Mouse (Mus musculus): ENCODE results near the gene Ywhag. TPM values are rescaled to one million over a fixed set of nuclear protein-coding genes. Genes with fewer than 3 reads are reported as not detected.
A peak's percentile ranks its signal among the peaks of the same experiment; 100 is the strongest.

Gene Ywhag
- polyA plus RNA-seq, 1 experiment from 2014 or later, result 202 TPM

- Histone ChIP-seq H3K4me2 (ENCODE audit: low read depth, low read length) (no peak overlapping the region), H3K4me1 (ENCODE audit: control insufficient read depth, insufficient read depth, low read length) (peaks cover 46% of the 10 kb centered on the region), H3K27me3 (ENCODE audit: control insufficient read depth, insufficient read depth, low read length) (no peaks in the 10 kb centered on the region), H3K9ac (ENCODE audit: low read length) (no peak overlapping the region), H3K36me3 (ENCODE audit: control insufficient read depth, insufficient read depth) (peaks cover 26% of the 10 kb centered on the region), H3K9me3 (replicated peaks; ENCODE audit: control insufficient read depth, low read length) (no peaks in the 10 kb centered on the region), H3K4me3 (ENCODE audit: low read length) (no peak overlapping the region), H3K27ac (ENCODE audit: low read length) (no peak overlapping the region)
- WGBS, result 79% methylated on average over 11 of the region's 11 CpGs
- ATAC-seq (replicated peaks; ENCODE audit: extremely low read depth, insufficient read depth, low FRiP score), result no peak
Observed at GRCm38 (mm10) chr5:135911633-135912220, 22.7 kb downstream of the Ywhag start.

- Histone ChIP-seq H3K4me3 (ENCODE audit: low read length) (no peak overlapping the region), H3K4me1 (ENCODE audit: control insufficient read depth, insufficient read depth, low read length) (peaks cover 45% of the 10 kb centered on the region), H3K27ac (ENCODE audit: low read length) (no peak overlapping the region), H3K27me3 (ENCODE audit: control insufficient read depth, insufficient read depth, low read length) (no peaks in the 10 kb centered on the region), H3K9me3 (replicated peaks; ENCODE audit: control insufficient read depth, low read length) (no peaks in the 10 kb centered on the region), H3K36me3 (ENCODE audit: control insufficient read depth, insufficient read depth) (peaks cover 26% of the 10 kb centered on the region), H3K4me2 (ENCODE audit: low read depth, low read length) (no peak overlapping the region), H3K9ac (ENCODE audit: low read length) (no peak overlapping the region)
- no peak for ATAC-seq (replicated peaks; ENCODE audit: extremely low read depth, insufficient read depth, low FRiP score)
- 88% methylated on average over 25 of the region's 25 CpGs for WGBS
Observed at GRCm38 (mm10) chr5:135910813-135911212, 23.6 kb downstream of the Ywhag start.

- Histone ChIP-seq H3K27me3 (ENCODE audit: control insufficient read depth, insufficient read depth, low read length) (no peaks in the 10 kb centered on the region), H3K27ac (ENCODE audit: low read length) (no peak overlapping the region), H3K9me3 (replicated peaks; ENCODE audit: control insufficient read depth, low read length) (no peaks in the 10 kb centered on the region), H3K4me2 (ENCODE audit: low read depth, low read length) (no peak overlapping the region), H3K4me3 (ENCODE audit: low read length) (no peak overlapping the region), H3K4me1 (ENCODE audit: control insufficient read depth, insufficient read depth, low read length) (peaks cover 39% of the 10 kb centered on the region), H3K36me3 (ENCODE audit: control insufficient read depth, insufficient read depth) (peaks cover 26% of the 10 kb centered on the region), H3K9ac (ENCODE audit: low read length) (no peak overlapping the region)
- ATAC-seq (replicated peaks; ENCODE audit: extremely low read depth, insufficient read depth, low FRiP score), result no peak
- WGBS, result 83% methylated on average over 10 of the region's 10 CpGs
Observed at GRCm38 (mm10) chr5:135909646-135910045, 24.8 kb downstream of the Ywhag start.

- Histone ChIP-seq H3K9ac (ENCODE audit: low read length) (no peak overlapping the region), H3K4me3 (ENCODE audit: low read length) (no peak overlapping the region), H3K27ac (ENCODE audit: low read length) (no peak overlapping the region), H3K36me3 (ENCODE audit: control insufficient read depth, insufficient read depth) (peaks cover 26% of the 10 kb centered on the region), H3K4me2 (ENCODE audit: low read depth, low read length) (no peak overlapping the region), H3K27me3 (ENCODE audit: control insufficient read depth, insufficient read depth, low read length) (no peaks in the 10 kb centered on the region), H3K4me1 (ENCODE audit: control insufficient read depth, insufficient read depth, low read length) (peaks cover 34% of the 10 kb centered on the region), H3K9me3 (replicated peaks; ENCODE audit: control insufficient read depth, low read length) (no peaks in the 10 kb centered on the region)
- WGBS, result 89% methylated on average over 16 of the region's 16 CpGs
- no peak for ATAC-seq (replicated peaks; ENCODE audit: extremely low read depth, insufficient read depth, low FRiP score)
Observed at GRCm38 (mm10) chr5:135908989-135909388, 25.4 kb downstream of the Ywhag start.

GRCm38 (mm10) chr5:135908185-135908584, 26.2 kb downstream of the Ywhag start:
- H3K9me3 ChIP-seq (replicated peaks; ENCODE audit: control insufficient read depth, low read length), result no peaks in the 10 kb centered on the region
- H3K36me3 ChIP-seq (ENCODE audit: control insufficient read depth, insufficient read depth), result peaks cover 26% of the 10 kb centered on the region
- H3K4me1 ChIP-seq (ENCODE audit: control insufficient read depth, insufficient read depth, low read length), result peaks cover 26% of the 10 kb centered on the region
- H3K4me2 ChIP-seq (ENCODE audit: low read depth, low read length), result no peak overlapping the region
- no peak for ATAC-seq (replicated peaks; ENCODE audit: extremely low read depth, insufficient read depth, low FRiP score)
- H3K27me3 ChIP-seq (ENCODE audit: control insufficient read depth, insufficient read depth, low read length), result no peaks in the 10 kb centered on the region
- no peak overlapping the region for H3K4me3 ChIP-seq (ENCODE audit: low read length)
- H3K9ac ChIP-seq (ENCODE audit: low read length), result no peak overlapping the region
- no peak overlapping the region for H3K27ac ChIP-seq (ENCODE audit: low read length)
- WGBS, result 83% methylated on average over 12 of the region's 12 CpGs

GRCm38 (mm10) chr5:135907256-135907655, 27.2 kb downstream of the Ywhag start:
- no peak overlapping the region for H3K4me2 ChIP-seq (ENCODE audit: low read depth, low read length)
- peaks cover 26% of the 10 kb centered on the region for H3K36me3 ChIP-seq (ENCODE audit: control insufficient read depth, insufficient read depth)
- H3K9me3 ChIP-seq (replicated peaks; ENCODE audit: control insufficient read depth, low read length), result no peaks in the 10 kb centered on the region
- no peak for ATAC-seq (replicated peaks; ENCODE audit: extremely low read depth, insufficient read depth, low FRiP score)
- WGBS, result 66% methylated on average over 13 of the region's 13 CpGs
- H3K9ac ChIP-seq (ENCODE audit: low read length), result no peak overlapping the region
- no peak overlapping the region for H3K4me3 ChIP-seq (ENCODE audit: low read length)
- H3K4me1 ChIP-seq (ENCODE audit: control insufficient read depth, insufficient read depth, low read length), result peaks cover 22% of the 10 kb centered on the region
- peak overlapping the region; percentile 25; the same call in 1 of the 2 replicates for H3K27ac ChIP-seq (ENCODE audit: low read length)
- H3K27me3 ChIP-seq (ENCODE audit: control insufficient read depth, insufficient read depth, low read length), result no peaks in the 10 kb centered on the region

GRCm38 (mm10) chr5:135906846-135907245, 27.6 kb downstream of the Ywhag start:
- H3K4me2 ChIP-seq (ENCODE audit: low read depth, low read length), result no peak overlapping the region
- WGBS, result 72% methylated on average over 4 of the region's 4 CpGs
- no peak for ATAC-seq (replicated peaks; ENCODE audit: extremely low read depth, insufficient read depth, low FRiP score)
- H3K4me3 ChIP-seq (ENCODE audit: low read length), result no peak overlapping the region
- no peaks in the 10 kb centered on the region for H3K27me3 ChIP-seq (ENCODE audit: control insufficient read depth, insufficient read depth, low read length)
- 0 out of 2 replicates have a peak overlapping the region, but pooled peaks have one; percentile 25 for H3K27ac ChIP-seq (ENCODE audit: low read length)
- H3K4me1 ChIP-seq (ENCODE audit: control insufficient read depth, insufficient read depth, low read length), result peaks cover 20% of the 10 kb centered on the region
- H3K9me3 ChIP-seq (replicated peaks; ENCODE audit: control insufficient read depth, low read length), result no peaks in the 10 kb centered on the region
- peaks cover 26% of the 10 kb centered on the region for H3K36me3 ChIP-seq (ENCODE audit: control insufficient read depth, insufficient read depth)
- H3K9ac ChIP-seq (ENCODE audit: low read length), result no peak overlapping the region

GRCm38 (mm10) chr5:135905320-135906225, 28.8 kb downstream of the Ywhag start:
- Histone ChIP-seq H3K4me2 (ENCODE audit: low read depth, low read length) (no peak overlapping the region), H3K9ac (ENCODE audit: low read length) (0 out of 2 replicates have a peak overlapping the region, but pooled peaks have one; percentile 18)

GRCm38 (mm10) chr5:135904259-135904658, 30.2 kb downstream of the Ywhag start:
- Histone ChIP-seq H3K9me3 (replicated peaks; ENCODE audit: control insufficient read depth, low read length) (no peaks in the 10 kb centered on the region), H3K27ac (ENCODE audit: low read length) (0 out of 2 replicates have a peak overlapping the region, but pooled peaks have one; percentile 16), H3K9ac (ENCODE audit: low read length) (no peak overlapping the region), H3K4me1 (ENCODE audit: control insufficient read depth, insufficient read depth, low read length) (peaks cover 20% of the 10 kb centered on the region), H3K27me3 (ENCODE audit: control insufficient read depth, insufficient read depth, low read length) (no peaks in the 10 kb centered on the region), H3K4me2 (ENCODE audit: low read depth, low read length) (peak overlapping the region; percentile 77), H3K36me3 (ENCODE audit: control insufficient read depth, insufficient read depth) (peaks cover 6% of the 10 kb centered on the region), H3K4me3 (ENCODE audit: low read length) (no peak overlapping the region)
- no peak for ATAC-seq (replicated peaks; ENCODE audit: extremely low read depth, insufficient read depth, low FRiP score)
- 55% methylated on average over 5 of the region's 5 CpGs for WGBS

More at GRCm38 (mm10) chr5:135905320-135906225, 28.8 kb downstream of the Ywhag start:
- 48% methylated on average over 8 of the region's 8 CpGs for WGBS
- Histone ChIP-seq H3K4me1 (ENCODE audit: control insufficient read depth, insufficient read depth, low read length) (peaks cover 20% of the 10 kb centered on the region), H3K27me3 (ENCODE audit: control insufficient read depth, insufficient read depth, low read length) (no peaks in the 10 kb centered on the region), H3K4me3 (ENCODE audit: low read length) (no peak overlapping the region), H3K27ac (ENCODE audit: low read length) (peak overlapping the region; percentile 32; the same call in 1 of the 2 replicates), H3K36me3 (ENCODE audit: control insufficient read depth, insufficient read depth) (peaks cover 16% of the 10 kb centered on the region), H3K9me3 (replicated peaks; ENCODE audit: control insufficient read depth, low read length) (no peaks in the 10 kb centered on the region)
- ATAC-seq (replicated peaks; ENCODE audit: extremely low read depth, insufficient read depth, low FRiP score), result no peak
